Mouse (Mus musculus): ENCODE results near the gene Orai1. TPM values are rescaled to one million over a fixed set of nuclear protein-coding genes. Genes with fewer than 3 reads are reported as not detected.

The Orai1 gene
- polyA plus RNA-seq, 1 experiment, result 13.3 TPM

DNA sequence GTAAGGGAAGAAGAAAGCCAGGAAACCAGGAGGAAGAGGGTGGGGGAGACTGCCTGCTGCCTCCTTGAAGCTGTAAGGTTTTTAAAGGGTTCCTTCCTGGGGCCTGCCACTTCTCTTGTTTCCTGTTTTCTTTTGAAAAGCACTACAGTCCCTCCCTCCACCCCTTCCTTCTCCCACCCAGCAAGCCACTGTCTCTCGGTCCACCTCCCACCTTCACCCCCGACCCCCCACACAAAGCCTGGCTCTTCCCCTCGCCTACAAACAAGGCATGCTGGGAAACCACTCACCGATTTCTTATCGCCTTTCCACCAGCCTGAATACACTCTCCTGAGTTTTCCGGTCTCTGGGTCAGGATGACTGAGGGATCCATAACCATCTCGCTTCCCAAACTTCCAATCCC lies 25.9 kb downstream of the Orai1 start:
- Histone ChIP-seq H3K9me3 (replicated peaks; ENCODE audit: control insufficient read depth, insufficient read depth, low read length, poor library complexity, severe bottlenecking) (no peaks in the 10 kb centered on the region), H3K9ac (ENCODE audit: low read depth, poor library complexity, severe bottlenecking) (peak overlapping the region; percentile 12), H3K4me1 (ENCODE audit: control insufficient read depth, insufficient read depth, low read length) (peaks cover 10% of the 10 kb centered on the region), H3K4me3 (ENCODE audit: low read depth, low read length) (no peak overlapping the region), H3K27me3 (ENCODE audit: control insufficient read depth, insufficient read depth, low read length, poor library complexity, severe bottlenecking) (no peaks in the 10 kb centered on the region), H3K36me3 (ENCODE audit: control insufficient read depth, insufficient read depth, low read length, poor library complexity, severe bottlenecking) (no peaks in the 10 kb centered on the region), H3K27ac (ENCODE audit: insufficient read depth, low read length) (peak overlapping the region; percentile 22)
- TF ChIP-seq POLR2A (IDR thresholded peaks at IDR 0.05; ENCODE audit: insufficient read depth, low read length), result no peak
- no peak for TF ChIP-seq CTCF (IDR thresholded peaks at IDR 0.05; ENCODE audit: low read depth, low read length)
- TF ChIP-seq EP300 (IDR thresholded peaks at IDR 0.05; ENCODE audit: insufficient read depth, low read depth, low read length), result no peak

DNA sequence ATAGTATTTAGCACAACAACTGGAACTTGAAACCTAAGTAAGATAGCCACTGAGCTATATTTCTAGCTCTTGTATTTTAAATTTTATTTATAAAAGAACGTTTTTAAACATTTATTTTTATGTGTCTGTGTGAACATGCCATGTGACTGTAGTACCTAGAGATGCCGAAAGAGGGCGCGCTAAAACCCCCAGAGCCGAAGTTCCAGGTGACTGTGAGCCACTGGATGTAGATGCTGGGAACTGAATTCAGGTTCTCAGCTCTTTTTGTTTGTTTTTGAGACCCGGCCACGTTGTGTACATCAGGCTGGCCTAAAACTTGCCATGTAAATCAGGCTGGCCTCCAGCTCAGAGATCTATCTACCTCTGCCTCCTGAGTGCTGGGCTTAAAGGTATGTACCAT lies 29.0 kb downstream of the Orai1 start:
- Histone ChIP-seq H3K9me3 (replicated peaks; ENCODE audit: control insufficient read depth, insufficient read depth, low read length, poor library complexity, severe bottlenecking) (no peaks in the 10 kb centered on the region), H3K9ac (ENCODE audit: low read depth, poor library complexity, severe bottlenecking) (no peak overlapping the region), H3K27ac (ENCODE audit: insufficient read depth, low read length) (no peak overlapping the region), H3K36me3 (ENCODE audit: control insufficient read depth, insufficient read depth, low read length, poor library complexity, severe bottlenecking) (no peaks in the 10 kb centered on the region), H3K27me3 (ENCODE audit: control insufficient read depth, insufficient read depth, low read length, poor library complexity, severe bottlenecking) (no peaks in the 10 kb centered on the region), H3K4me3 (ENCODE audit: low read depth, low read length) (no peak overlapping the region), H3K4me1 (ENCODE audit: control insufficient read depth, insufficient read depth, low read length) (peaks cover 5% of the 10 kb centered on the region)
- TF ChIP-seq CTCF (IDR thresholded peaks at IDR 0.05; ENCODE audit: low read depth, low read length), result peak; percentile 69
- no peak for TF ChIP-seq EP300 (IDR thresholded peaks at IDR 0.05; ENCODE audit: insufficient read depth, low read depth, low read length)

- Histone ChIP-seq H3K4me1 (ENCODE audit: control insufficient read depth, insufficient read depth, low read length) (peaks cover 3% of the 10 kb centered on the region), H3K36me3 (ENCODE audit: control insufficient read depth, insufficient read depth, low read length, poor library complexity, severe bottlenecking) (no peaks in the 10 kb centered on the region)
- TF ChIP-seq CTCF (IDR thresholded peaks at IDR 0.05; ENCODE audit: low read depth, low read length) (peak; percentile 57), EP300 (IDR thresholded peaks at IDR 0.05; ENCODE audit: insufficient read depth, low read depth, low read length) (no peak)
These were observed 30.9 kb downstream of the Orai1 start for GRCm38 (mm10) chr5:123045561-123046295.

DNA sequence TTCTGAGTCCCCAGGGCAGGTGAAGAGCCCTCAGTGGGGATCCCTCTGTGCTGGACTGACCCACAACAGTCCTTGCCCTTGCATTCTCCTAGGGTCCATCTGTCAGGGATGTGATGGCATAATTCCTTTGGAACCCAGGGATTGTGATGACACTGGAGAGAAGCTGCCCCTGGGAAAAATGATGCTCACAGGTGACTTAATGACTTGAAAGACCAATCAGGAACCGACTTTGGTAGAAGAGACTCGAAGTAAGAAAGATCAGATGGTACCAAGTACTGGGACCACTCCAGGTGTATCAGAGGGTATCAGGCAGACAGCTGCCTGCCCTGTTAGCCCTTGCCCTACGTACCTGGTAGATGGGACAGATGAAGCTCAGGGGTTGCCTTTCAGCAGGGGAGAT lies 32.0 kb downstream of the Orai1 start, which contains the start of gene Morn3:
Gene Morn3 (minus strand): TSS at position 101 of the 400 bp plus-strand sequence.
- no peak within 1 kb of the TSS for H3K4me3 ChIP-seq (ENCODE audit: low read depth, low read length)
- no peaks in the 10 kb centered on the region for H3K36me3 ChIP-seq (ENCODE audit: control insufficient read depth, insufficient read depth, low read length, poor library complexity, severe bottlenecking)
- no peak within 1 kb of the TSS for H3K27ac ChIP-seq (ENCODE audit: insufficient read depth, low read length)
- no peaks in the 10 kb centered on the region for H3K27me3 ChIP-seq (ENCODE audit: control insufficient read depth, insufficient read depth, low read length, poor library complexity, severe bottlenecking)
- no peak within 1 kb of the TSS for H3K9ac ChIP-seq (ENCODE audit: low read depth, poor library complexity, severe bottlenecking)
- no peaks in the 10 kb centered on the region for H3K4me1 ChIP-seq (ENCODE audit: control insufficient read depth, insufficient read depth, low read length)
- H3K9me3 ChIP-seq (replicated peaks; ENCODE audit: control insufficient read depth, insufficient read depth, low read length, poor library complexity, severe bottlenecking), result no peaks in the 10 kb centered on the region
- TF ChIP-seq POLR2A (IDR thresholded peaks at IDR 0.05; ENCODE audit: insufficient read depth, low read length) (no peak), EP300 (IDR thresholded peaks at IDR 0.05; ENCODE audit: insufficient read depth, low read depth, low read length) (no peak), CTCF (IDR thresholded peaks at IDR 0.05; ENCODE audit: low read depth, low read length) (no peak)

More at GRCm38 (mm10) chr5:123045561-123046295, 30.9 kb downstream of the Orai1 start:
- Histone ChIP-seq H3K27ac (ENCODE audit: insufficient read depth, low read length) (0 out of 2 replicates have a peak overlapping the region, but pooled peaks have one; percentile 15), H3K4me3 (ENCODE audit: low read depth, low read length) (no peak overlapping the region), H3K27me3 (ENCODE audit: control insufficient read depth, insufficient read depth, low read length, poor library complexity, severe bottlenecking) (no peaks in the 10 kb centered on the region), H3K9ac (ENCODE audit: low read depth, poor library complexity, severe bottlenecking) (no peak overlapping the region), H3K9me3 (replicated peaks; ENCODE audit: control insufficient read depth, insufficient read depth, low read length, poor library complexity, severe bottlenecking) (no peaks in the 10 kb centered on the region)

- Histone ChIP-seq H3K27ac (ENCODE audit: insufficient read depth, low read length) (0 out of 2 replicates have a peak overlapping the region, but pooled peaks have one; percentile 5), H3K9ac (ENCODE audit: low read depth, poor library complexity, severe bottlenecking) (peak overlapping the region; percentile 62), H3K36me3 (ENCODE audit: control insufficient read depth, insufficient read depth, low read length, poor library complexity, severe bottlenecking) (no peaks in the 10 kb centered on the region), H3K9me3 (replicated peaks; ENCODE audit: control insufficient read depth, insufficient read depth, low read length, poor library complexity, severe bottlenecking) (no peaks in the 10 kb centered on the region), H3K4me3 (ENCODE audit: low read depth, low read length) (peak overlapping the region; percentile 67), H3K4me1 (ENCODE audit: control insufficient read depth, insufficient read depth, low read length) (no peaks in the 10 kb centered on the region), H3K27me3 (ENCODE audit: control insufficient read depth, insufficient read depth, low read length, poor library complexity, severe bottlenecking) (no peaks in the 10 kb centered on the region)
- no peak for TF ChIP-seq POLR2A (IDR thresholded peaks at IDR 0.05; ENCODE audit: insufficient read depth, low read length)
- no peak for TF ChIP-seq CTCF (IDR thresholded peaks at IDR 0.05; ENCODE audit: low read depth, low read length)
- TF ChIP-seq EP300 (IDR thresholded peaks at IDR 0.05; ENCODE audit: insufficient read depth, low read depth, low read length), result no peak
These were observed 34.4 kb downstream of the Orai1 start for GRCm38 (mm10) chr5:123049271-123049670.

DNA sequence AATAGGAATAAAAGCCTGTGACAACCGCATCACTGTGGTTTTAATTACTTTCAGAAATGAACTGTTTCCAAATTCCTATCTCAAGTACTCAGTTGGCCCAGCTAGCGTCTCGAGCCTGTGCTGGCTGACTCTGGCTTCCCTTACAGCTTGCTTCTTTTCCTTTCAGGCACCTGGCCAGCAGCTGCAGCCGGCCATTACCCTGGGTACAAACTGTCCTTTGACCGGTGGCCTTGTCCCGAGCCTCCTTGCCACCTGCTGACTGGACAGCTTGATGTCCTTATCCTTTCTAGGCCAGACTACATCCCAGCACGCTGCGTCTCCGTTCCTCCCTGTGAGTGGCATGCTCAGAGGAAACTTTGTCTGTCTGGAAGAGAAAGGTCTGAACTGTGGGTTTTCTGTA lies 36.0 kb downstream of the Orai1 start:
- Histone ChIP-seq H3K27ac (ENCODE audit: insufficient read depth, low read length) (no peak overlapping the region), H3K36me3 (ENCODE audit: control insufficient read depth, insufficient read depth, low read length, poor library complexity, severe bottlenecking) (no peaks in the 10 kb centered on the region), H3K4me1 (ENCODE audit: control insufficient read depth, insufficient read depth, low read length) (no peaks in the 10 kb centered on the region), H3K27me3 (ENCODE audit: control insufficient read depth, insufficient read depth, low read length, poor library complexity, severe bottlenecking) (no peaks in the 10 kb centered on the region), H3K9ac (ENCODE audit: low read depth, poor library complexity, severe bottlenecking) (no peak overlapping the region), H3K4me3 (ENCODE audit: low read depth, low read length) (no peak overlapping the region), H3K9me3 (replicated peaks; ENCODE audit: control insufficient read depth, insufficient read depth, low read length, poor library complexity, severe bottlenecking) (no peaks in the 10 kb centered on the region)
- TF ChIP-seq CTCF (IDR thresholded peaks at IDR 0.05; ENCODE audit: low read depth, low read length) (no peak), EP300 (IDR thresholded peaks at IDR 0.05; ENCODE audit: insufficient read depth, low read depth, low read length) (no peak), POLR2A (IDR thresholded peaks at IDR 0.05; ENCODE audit: insufficient read depth, low read length) (no peak)
